Mouse (Mus musculus) cerebellum, adult 2 months (tissue): Measurements from ENCODE around the gene Fxyd6.

ENCODE experiments used
- CTCF ChIP-seq: fragments of 200-500 bp; IDR thresholded peaks from 2 replicates; pipeline ENCODE4 v1.5.1; 2011; ENCODE audit warnings: low read depth, mild to moderate bottlenecking, control low read depth, low read length, moderate library complexity, borderline replicate concordance; ENCODE audit not compliant: insufficient read depth
- POLR2A ChIP-seq: fragments of 200-500 bp; IDR thresholded peaks from 2 replicates; pipeline ENCODE4 v1.6.1; 2011; ENCODE audit warnings: low read length, control low read depth, borderline replicate concordance; ENCODE audit not compliant: insufficient read depth

- no peak for TF ChIP-seq CTCF
- TF ChIP-seq POLR2A, result no peak
Observed at GRCm38 (mm10) chr9:45382336-45382735, 12.4 kb downstream of the Fxyd6 start.
